Comparison of ENCODE assay signal across 8 mouse cellular contexts in genomic region chr2:167659177-167659846, GRCm38 (mm10). TPM values are rescaled to one million over a fixed set of nuclear protein-coding genes. Genes with fewer than 3 reads are reported as not detected.
A peak's percentile ranks its signal among the peaks of the same experiment; 100 is the strongest.
DNase-seq lines count a peak whose midpoint lies in the region; ATAC-seq and TF ChIP-seq lines count a peak whose summit lies in the region.

No protein-coding gene starts in this region.

- peak overlapping the region; percentile 91 for H3K4me2 ChIP-seq in lung, embryonic 15.5 days
- H3K4me2 ChIP-seq in limb, embryonic 14.5 days (replicated peaks; ENCODE audit: low read depth, low read length, severe bottlenecking), result peak overlapping the region; percentile 97
- H3K4me2 ChIP-seq in stomach, embryonic 14.5 days (replicated peaks; ENCODE audit: low read depth, low read length), result peak overlapping the region; percentile 97

- no peaks in the 10 kb centered on the region for H3K9me3 ChIP-seq in lung, embryonic 15.5 days
- no peaks in the 10 kb centered on the region for H3K9me3 ChIP-seq in limb, embryonic 14.5 days (ENCODE audit: control insufficient read depth, low read length)
- no peaks in the 10 kb centered on the region for H3K9me3 ChIP-seq in stomach, embryonic 14.5 days (ENCODE audit: control insufficient read depth, low read depth, low read length)

- peak overlapping the region; percentile 92; the same call in 1 of the 2 replicates for H3K9ac ChIP-seq in lung, embryonic 15.5 days
- H3K9ac ChIP-seq in limb, embryonic 14.5 days (ENCODE audit: low read depth, low read length, severe bottlenecking), result peak overlapping the region; percentile 84; the same call in 1 of the 2 replicates
- no peak overlapping the region for H3K9ac ChIP-seq in stomach, embryonic 14.5 days (replicated peaks; ENCODE audit: low read depth, low read length)

- DNase-seq in cerebellum, adult 2 months, result no peak
- DNase-seq in cerebellum, postnatal 14 days, result no peak
- no peak for DNase-seq in lung, adult 2 months
- DNase-seq in limb, embryonic 14.5 days (ENCODE audit: low spot score), result no peak
- no peak for DNase-seq in cerebellum, postnatal 36 days
- no peak for DNase-seq in embryo, embryonic 11 days

- no peak for TF ChIP-seq CTCF in cerebellum, adult 2 months (IDR thresholded peaks at IDR 0.05; ENCODE audit: borderline replicate concordance, insufficient read depth, low read depth, low read length)
- TF ChIP-seq CTCF in lung, adult 2 months (IDR thresholded peaks at IDR 0.05; ENCODE audit: insufficient read depth, low read length), result no peak

- peak overlapping the region; percentile 82 for H3K4me3 ChIP-seq in cerebellum, adult 2 months (replicated peaks; ENCODE audit: insufficient read depth, low read depth, low read length)
- peak overlapping the region; percentile 88 for H3K4me3 ChIP-seq in lung, embryonic 15.5 days
- no peak overlapping the region for H3K4me3 ChIP-seq in lung, adult 2 months (replicated peaks; ENCODE audit: extremely low read depth, low read depth, low read length)
- 0 out of 2 replicates have a peak overlapping the region, but pooled peaks have one; percentile 92 for H3K4me3 ChIP-seq in limb, embryonic 14.5 days (replicated peaks; ENCODE audit: low read length)
- H3K4me3 ChIP-seq in stomach, embryonic 14.5 days (ENCODE audit: low read depth, low read length), result peak overlapping the region; percentile 83

- H3K4me1 ChIP-seq in cerebellum, adult 2 months (ENCODE audit: control insufficient read depth, insufficient read depth, low read length), result peaks cover 11% of the 10 kb centered on the region
- H3K4me1 ChIP-seq in lung, embryonic 15.5 days, result peaks cover 39% of the 10 kb centered on the region
- H3K4me1 ChIP-seq in lung, adult 2 months (ENCODE audit: control insufficient read depth, insufficient read depth, low read length), result peaks cover 31% of the 10 kb centered on the region
- peaks cover 20% of the 10 kb centered on the region for H3K4me1 ChIP-seq in limb, embryonic 14.5 days (ENCODE audit: control insufficient read depth, insufficient read depth, low read length)
- peaks cover 12% of the 10 kb centered on the region for H3K4me1 ChIP-seq in stomach, embryonic 14.5 days (ENCODE audit: control insufficient read depth, insufficient read depth, low read length)

- no peak for TF ChIP-seq POLR2A in cerebellum, adult 2 months (IDR thresholded peaks at IDR 0.05; ENCODE audit: borderline replicate concordance, insufficient read depth, low read length)
- no peak for TF ChIP-seq POLR2A in lung, adult 2 months (IDR thresholded peaks at IDR 0.05; ENCODE audit: borderline replicate concordance, extremely low read depth, low read depth, low read length)
- TF ChIP-seq POLR2A in limb, embryonic 14.5 days (IDR thresholded peaks at IDR 0.05; ENCODE audit: borderline replicate concordance, extremely low read depth, insufficient read depth, insufficient read length), result no peak

- H3K27me3 ChIP-seq in cerebellum, adult 2 months (ENCODE audit: control insufficient read depth, insufficient read depth, low read length), result no peaks in the 10 kb centered on the region
- peaks cover 7% of the 10 kb centered on the region; the same call in 1 of the 2 replicates for H3K27me3 ChIP-seq in lung, embryonic 15.5 days
- H3K27me3 ChIP-seq in limb, embryonic 14.5 days (ENCODE audit: control insufficient read depth, insufficient read depth, low read length), result no peaks in the 10 kb centered on the region
- H3K27me3 ChIP-seq in stomach, embryonic 14.5 days (ENCODE audit: control insufficient read depth, insufficient read depth, low read length), result no peaks in the 10 kb centered on the region

- WGBS in cerebellum, adult 2 months, result 67% methylated on average over 10 of the region's 10 CpGs
- WGBS in lung, embryonic 15.5 days, result 53% methylated on average over 10 of the region's 10 CpGs
- 49% methylated on average over 10 of the region's 10 CpGs for WGBS in lung, adult 2 months
- 64% methylated on average over 10 of the region's 10 CpGs for WGBS in limb, embryonic 14.5 days
- WGBS in stomach, embryonic 14.5 days, result 53% methylated on average over 10 of the region's 10 CpGs

- ATAC-seq in lung, embryonic 15.5 days (ENCODE audit: borderline replicate concordance, extremely low read depth, low FRiP score, low TSS enrichment), result no peak
- no peak for ATAC-seq in limb, embryonic 14.5 days (ENCODE audit: low FRiP score, low read depth)
- ATAC-seq in stomach, embryonic 14.5 days (ENCODE audit: insufficient number of reproducible peaks, insufficient read depth, low FRiP score, low read depth), result peak; percentile 46

- no peak overlapping the region for H3K27ac ChIP-seq in cerebellum, adult 2 months (ENCODE audit: insufficient read depth, low read length)
- H3K27ac ChIP-seq in lung, embryonic 15.5 days, result peak overlapping the region; percentile 74
- H3K27ac ChIP-seq in limb, embryonic 14.5 days (replicated peaks; ENCODE audit: low read depth, low read length), result no peak overlapping the region
- H3K27ac ChIP-seq in stomach, embryonic 14.5 days (ENCODE audit: low read length), result peak overlapping the region; percentile 16; the same call in 1 of the 2 replicates

- peaks cover 2% of the 10 kb centered on the region; the same call in 1 of the 2 replicates for H3K36me3 ChIP-seq in lung, embryonic 15.5 days
- peaks cover 6% of the 10 kb centered on the region for H3K36me3 ChIP-seq in limb, embryonic 14.5 days (ENCODE audit: control insufficient read depth, insufficient read depth, low read length)
- peaks cover 7% of the 10 kb centered on the region; the same call in 1 of the 2 replicates for H3K36me3 ChIP-seq in stomach, embryonic 14.5 days (ENCODE audit: control insufficient read depth, insufficient read depth, low read length)

RNA-seq across cellular contexts. Expression of gene Gm20431, which starts 2.0 kb away (rescaled TPM):
- 12.2 and 15.1 TPM in 2 replicates for polyA plus RNA-seq in cerebellum, adult 2 months (2012; rRNA removed)
- polyA plus RNA-seq in lung, embryonic 15.5 days (2015; fragmentation: Nextera tagmentation; extraction: Ambion mirVana), result 3.2 and 3.5 TPM in 2 replicates
- 11.3 and 11.6 TPM in 2 replicates for polyA plus RNA-seq in lung, adult 2 months (2012; rRNA removed)
- polyA plus RNA-seq in limb, embryonic 14.5 days (2012; rRNA removed), result 6.1 and 11.0 TPM in 2 replicates
- 7.5 and 16.3 TPM in 2 replicates for polyA plus RNA-seq in limb, embryonic 14.5 days (2014; fragmentation: Nextera tagmentation; extraction: Ambion mirVana)
- polyA plus RNA-seq in stomach, embryonic 14.5 days (2014; fragmentation: Nextera tagmentation; extraction: Ambion mirVana), result 7.9 and 8.1 TPM in 2 replicates

RNA-seq across cellular contexts. Expression of gene Ube2v1, which starts 27.4 kb away (rescaled TPM):
- polyA plus RNA-seq in cerebellum, adult 2 months (2012; rRNA removed), result 195 and 219 TPM in 2 replicates
- polyA plus RNA-seq in lung, embryonic 15.5 days (2015; fragmentation: Nextera tagmentation; extraction: Ambion mirVana), result 280 and 282 TPM in 2 replicates
- 102 and 135 TPM in 2 replicates for polyA plus RNA-seq in lung, adult 2 months (2012; rRNA removed)
- 137 and 158 TPM in 2 replicates for polyA plus RNA-seq in limb, embryonic 14.5 days (2012; rRNA removed)
- 269 and 270 TPM in 2 replicates for polyA plus RNA-seq in limb, embryonic 14.5 days (2014; fragmentation: Nextera tagmentation; extraction: Ambion mirVana)
- 252 and 259 TPM in 2 replicates for polyA plus RNA-seq in stomach, embryonic 14.5 days (2014; fragmentation: Nextera tagmentation; extraction: Ambion mirVana)

RNA-seq across cellular contexts. Expression of gene Cebpb, which starts 29.4 kb away (rescaled TPM):
- polyA plus RNA-seq in cerebellum, adult 2 months (2012; rRNA removed), result 8.2 and 8.7 TPM in 2 replicates
- polyA plus RNA-seq in lung, embryonic 15.5 days (2015; fragmentation: Nextera tagmentation; extraction: Ambion mirVana), result 61.4 and 68.1 TPM in 2 replicates
- 295 and 767 TPM in 2 replicates for polyA plus RNA-seq in lung, adult 2 months (2012; rRNA removed)
- 29.7 and 36.0 TPM in 2 replicates for polyA plus RNA-seq in limb, embryonic 14.5 days (2012; rRNA removed)
- polyA plus RNA-seq in limb, embryonic 14.5 days (2014; fragmentation: Nextera tagmentation; extraction: Ambion mirVana), result 20.6 and 27.4 TPM in 2 replicates
- polyA plus RNA-seq in stomach, embryonic 14.5 days (2014; fragmentation: Nextera tagmentation; extraction: Ambion mirVana), result 1.3 and 2.0 TPM in 2 replicates

RNA-seq across cellular contexts. Expression of gene Tmem189, which starts 30.3 kb away (rescaled TPM):
- polyA plus RNA-seq in cerebellum, adult 2 months (2012; rRNA removed), result 105 and 113 TPM in 2 replicates
- polyA plus RNA-seq in lung, embryonic 15.5 days (2015; fragmentation: Nextera tagmentation; extraction: Ambion mirVana), result 41.7 and 43.8 TPM in 2 replicates
- polyA plus RNA-seq in lung, adult 2 months (2012; rRNA removed), result 113 and 138 TPM in 2 replicates
- 58.9 and 76.0 TPM in 2 replicates for polyA plus RNA-seq in limb, embryonic 14.5 days (2012; rRNA removed)
- polyA plus RNA-seq in limb, embryonic 14.5 days (2014; fragmentation: Nextera tagmentation; extraction: Ambion mirVana), result 37.2 and 39.3 TPM in 2 replicates
- 38.9 and 40.7 TPM in 2 replicates for polyA plus RNA-seq in stomach, embryonic 14.5 days (2014; fragmentation: Nextera tagmentation; extraction: Ambion mirVana)

Comparison
In these comparisons a context has a peak if more than half of its experiments do, and no peak if none do; other contexts are left out.
1. H3K27ac ChIP-seq: peak in lung, embryonic 15.5 days (single experiment) and stomach, embryonic 14.5 days (single experiment); none in cerebellum, adult 2 months (single experiment) and limb, embryonic 14.5 days (single experiment).
2. Peak in every context shown above with its lines, with median percentiles within 50 percentile points of each other: H3K4me2 ChIP-seq.